Comparison of ENCODE assay signal across 11 mouse cellular contexts in the genomic region with DNA sequence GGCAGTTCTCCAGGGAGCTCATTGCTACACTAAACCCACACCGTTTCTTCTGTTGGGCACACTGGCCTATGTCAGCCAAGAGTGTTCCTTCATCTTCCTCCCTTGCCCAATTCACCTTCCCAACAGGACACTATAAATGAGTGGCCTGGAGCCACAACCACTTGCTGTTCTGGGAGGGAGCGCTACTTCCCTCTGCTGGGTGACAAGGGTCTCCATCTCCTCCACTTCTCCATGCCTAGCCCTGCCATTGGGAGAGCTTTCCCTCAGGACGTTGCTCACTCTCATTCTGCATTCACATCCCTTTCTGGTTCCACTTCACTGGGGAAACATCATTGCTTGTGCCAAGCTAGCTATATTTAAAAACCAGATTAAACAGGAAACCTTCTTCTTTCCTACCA. TPM values are rescaled to one million over a fixed set of nuclear protein-coding genes. Genes with fewer than 3 reads are reported as not detected.
A peak's percentile ranks its signal among the peaks of the same experiment; 100 is the strongest.
DNase-seq lines count a peak whose midpoint lies in the region; ATAC-seq and TF ChIP-seq lines count a peak whose summit lies in the region.
"Had no signal": no experiment of that assay in that cellular context is flagged by ENCODE, and none has a peak within 500 bp of the region (broad histone marks: within the 10 kb centered on the region; RNA-seq: fewer than 3 reads in every experiment).

No protein-coding gene starts in this region.

- intact Hi-C loops in left cerebral cortex, adult 2 months (cut with DNase I), result loop anchor here (2.0 to 5.0 kb wide), 3 partner anchors 13 to 61 kb away; no protein-coding TSS in a partner anchor
- intact Hi-C loops in left cerebral cortex, postnatal 14 days (cut with DNase I), result loop anchor here (5.0 kb wide), 1 partner anchor 71 kb away; no protein-coding TSS in a partner anchor

- H3K4me3 ChIP-seq in left cerebral cortex, adult 2 months, result no peak overlapping the region
- H3K4me3 ChIP-seq in forebrain, embryonic 12.5 days (replicated peaks), result no peak overlapping the region
- no peak overlapping the region for H3K4me3 ChIP-seq in midbrain, embryonic 13.5 days (replicated peaks)
- H3K4me3 ChIP-seq: liver, embryonic 15.5 days had no signal

- 54% methylated on average over 3 of the region's 3 CpGs for WGBS in forebrain, embryonic 12.5 days
- WGBS in midbrain, embryonic 13.5 days, result 39% methylated on average over 3 of the region's 3 CpGs

- H3K9ac ChIP-seq in forebrain, embryonic 12.5 days, result no peak overlapping the region
- H3K9ac ChIP-seq in midbrain, embryonic 13.5 days (replicated peaks), result no peak overlapping the region
- H3K9ac ChIP-seq: liver, embryonic 15.5 days had no signal

- H3K36me3 ChIP-seq in forebrain, embryonic 12.5 days (replicated peaks), result no peaks in the 10 kb centered on the region
- no peaks in the 10 kb centered on the region for H3K36me3 ChIP-seq in midbrain, embryonic 13.5 days
- H3K36me3 ChIP-seq: liver, embryonic 15.5 days had no signal

- ATAC-seq in forebrain, embryonic 12.5 days (ENCODE audit: low FRiP score), result peak; percentile 17; the same call in 1 of the 2 replicates
- peak; percentile 32; the same call in 1 of the 2 replicates for ATAC-seq in midbrain, embryonic 13.5 days

- no peaks in the 10 kb centered on the region for H3K9me3 ChIP-seq in forebrain, embryonic 12.5 days
- H3K9me3 ChIP-seq in midbrain, embryonic 13.5 days, result no peaks in the 10 kb centered on the region
- H3K9me3 ChIP-seq: liver, embryonic 15.5 days had no signal

- 0 out of 2 replicates have a peak overlapping the region, but pooled peaks have one; percentile 31 for H3K4me2 ChIP-seq in forebrain, embryonic 12.5 days
- H3K4me2 ChIP-seq in midbrain, embryonic 13.5 days (replicated peaks), result no peak overlapping the region
- H3K4me2 ChIP-seq: liver, embryonic 15.5 days had no signal

- peak overlapping the region; percentile 88 for H3K27ac ChIP-seq in left cerebral cortex, adult 2 months
- no peak overlapping the region for H3K27ac ChIP-seq in forebrain, embryonic 12.5 days
- H3K27ac ChIP-seq in midbrain, embryonic 13.5 days, result no peak overlapping the region
- H3K27ac ChIP-seq: liver, embryonic 15.5 days had no signal

- TF ChIP-seq CTCF in left cerebral cortex, adult 2 months (IDR thresholded peaks at IDR 0.05), result no peak; the same call in 1 of the 2 replicates

- no peak for DNase-seq in left cerebral cortex, adult 2 months (ENCODE audit: extremely low spot score in 1 of 2, low spot score in 2 of 2)
- DNase-seq in left cerebral cortex, postnatal 14 days (ENCODE audit: low spot score in 2 of 2), result no peak
- peak; percentile 27 for DNase-seq in MN1 (ENCODE audit: low spot score)
- DNase-seq in natural killer cell, adult 2 months (ENCODE audit: low spot score in 2 of 2), result no peak
- DNase-seq in layer of hippocampus, postnatal 14 days (ENCODE audit: low spot score in 2 of 2), result no peak

- peaks cover 7% of the 10 kb centered on the region for H3K27me3 ChIP-seq in forebrain, embryonic 12.5 days
- no peaks in the 10 kb centered on the region for H3K27me3 ChIP-seq in midbrain, embryonic 13.5 days

- H3K4me1 ChIP-seq in forebrain, embryonic 12.5 days, result peaks cover 38% of the 10 kb centered on the region
- peaks cover 44% of the 10 kb centered on the region for H3K4me1 ChIP-seq in midbrain, embryonic 13.5 days (replicated peaks)

RNA-seq across cellular contexts. Expression of a gene that starts 14.8 kb away (rescaled TPM):
- total RNA-seq in left cerebral cortex, adult 2 months (2021), result 1,000 to 10,000 TPM; 2,083 to 2,187 TPM
- total RNA-seq in left cerebral cortex, postnatal 14 days (2021), result 1,000 to 10,000 TPM; 2,367 to 2,382 TPM
- polyA plus RNA-seq in forebrain, embryonic 12.5 days (2016; fragmentation: Nextera tagmentation; extraction: Ambion mirVana), result 1,267 and 1,277 TPM in 2 replicates
- 1,571 and 1,689 TPM in 2 replicates for polyA plus RNA-seq in midbrain, embryonic 13.5 days (2015; fragmentation: Nextera tagmentation; extraction: Ambion mirVana)
- 1,000 to 10,000 TPM; 2,088 to 2,105 TPM for total RNA-seq in layer of hippocampus, postnatal 14 days (2021)

RNA-seq across cellular contexts. Expression of a gene that starts 34.0 kb away (rescaled TPM):
- total RNA-seq in left cerebral cortex, adult 2 months (2021), result not detected
- total RNA-seq in left cerebral cortex, postnatal 14 days (2021), result not detected
- not detected in 2 replicates for polyA plus RNA-seq in forebrain, embryonic 12.5 days (2016; fragmentation: Nextera tagmentation; extraction: Ambion mirVana)
- 0.37 TPM in 1 of 2 replicates, not detected in the other for polyA plus RNA-seq in midbrain, embryonic 13.5 days (2015; fragmentation: Nextera tagmentation; extraction: Ambion mirVana)
- total RNA-seq in layer of hippocampus, postnatal 14 days (2021), result not detected
- polyA plus RNA-seq: heart, embryonic 16.5 days; large intestine, adult 2 months; liver, embryonic 15.5 days; small intestine, adult 2 months had no signal
